Mouse (Mus musculus) stomach, embryonic 16.5 days (tissue): ENCODE data around the gene Lzts2. TPM values are rescaled to one million over a fixed set of nuclear protein-coding genes. Genes with fewer than 3 reads are reported as not detected.
A peak's percentile ranks its signal among the peaks of the same experiment; 100 is the strongest.

Experiments used
- ATAC-seq: fragments of 200-750 bp; cut with Nextera tagmentation; 2 replicates; pipeline ENCODE4 v1.8.0; 2017; ENCODE audit warnings: moderate number of reproducible peaks, moderate TSS enrichment; ENCODE audit not compliant: insufficient read depth, low FRiP score
- H3K27ac ChIP-seq: fragments of 300-500 bp; sonication (generic); 2 replicates; pipeline ENCODE4 v1.5.1; 2014; ENCODE audit warnings: low read length
- H3K27me3 ChIP-seq: fragments of 300-500 bp; sonication (generic); 2 replicates; pipeline ENCODE4 v1.6.1; 2014; ENCODE audit warnings: low read length, control low read depth, mixed read lengths; ENCODE audit not compliant: control insufficient read depth, insufficient read depth
- H3K36me3 ChIP-seq: fragments of 300-500 bp; sonication (generic); 2 replicates; pipeline ENCODE4 v1.6.1; 2014; ENCODE audit warnings: low read length; ENCODE audit not compliant: control insufficient read depth, insufficient read depth
- H3K4me1 ChIP-seq: fragments of 300-500 bp; sonication (generic); 2 replicates; pipeline ENCODE4 v1.6.1; 2014; ENCODE audit warnings: low read length, control low read depth, mixed read lengths; ENCODE audit not compliant: control insufficient read depth, insufficient read depth
- H3K4me2 ChIP-seq: fragments of 300-500 bp; sonication (generic); 2 replicates; pipeline ENCODE4 v1.6.1; 2014; ENCODE audit warnings: low read depth, low read length, mixed read lengths
- H3K4me3 ChIP-seq: fragments of 300-500 bp; sonication (generic); replicated peaks from 2 replicates; pipeline ENCODE4 v1.5.1; 2014; ENCODE audit warnings: mild to moderate bottlenecking, low read length
- H3K9ac ChIP-seq: fragments of 300-500 bp; sonication (generic); 2 replicates; pipeline ENCODE4 v1.6.1; 2014; ENCODE audit warnings: low read length
- H3K9me3 ChIP-seq: fragments of 300-500 bp; sonication (generic); replicated peaks from 2 replicates; pipeline ENCODE4 v1.6.1; 2016; ENCODE audit warnings: low read length, control low read depth; ENCODE audit not compliant: control insufficient read depth
- WGBS: fragments of 180-500 bp; shearing (Covaris S2); extraction: QIAGEN DNeasy Blood & Tissue Kit; methylation state at CpG from one replicate; pipeline ENCODE4 v1.1.7; 2014; 5-methylcytosine and 5-hydroxymethylcytosine counted together
- polyA plus RNA-seq: library from polyadenylated mRNA; unstranded; fragments of >200 nt; fragmentation: Nextera tagmentation; extraction: Ambion mirVana; gene quantifications from 2 replicates; pipeline ENCODE4 v1.2.1, GENCODE M21; 2015

Gene Lzts2
- polyA plus RNA-seq, 1 experiment from 2014 or later: 36.0 TPM

- no peaks in the 10 kb centered on the region for H3K36me3 ChIP-seq
- WGBS: 43% methylated on average over 13 of the region's 13 CpGs
- peaks cover 4% of the 10 kb centered on the region for H3K27me3 ChIP-seq
Observed at GRCm38 (mm10) chr19:45040214-45040613, 26.0 kb downstream of the Lzts2 start.

GRCm38 (mm10) chr19:45044389-45044927 is 30.2 kb downstream of the Lzts2 start:
- no peak for ATAC-seq
- H3K4me2 ChIP-seq: no peak overlapping the region
- H3K4me3 ChIP-seq: no peak overlapping the region
- no peak overlapping the region for H3K9ac ChIP-seq
- 68% methylated on average over 11 of the region's 11 CpGs for WGBS
- no peaks in the 10 kb centered on the region for H3K36me3 ChIP-seq
- H3K27ac ChIP-seq: no peak overlapping the region
- H3K9me3 ChIP-seq: no peaks in the 10 kb centered on the region
- H3K27me3 ChIP-seq: peaks cover 9% of the 10 kb centered on the region
- peaks cover 21% of the 10 kb centered on the region; the same call in 1 of the 2 replicates for H3K4me1 ChIP-seq

More at GRCm38 (mm10) chr19:45040214-45040613, 26.0 kb downstream of the Lzts2 start:
- no peak overlapping the region for H3K4me2 ChIP-seq
- ATAC-seq: no peak
- H3K27ac ChIP-seq: no peak overlapping the region
- no peak overlapping the region for H3K9ac ChIP-seq
- H3K9me3 ChIP-seq: no peaks in the 10 kb centered on the region
- no peak overlapping the region for H3K4me3 ChIP-seq
- H3K4me1 ChIP-seq: no peaks in the 10 kb centered on the region

- H3K36me3 ChIP-seq: no peaks in the 10 kb centered on the region
- H3K4me2 ChIP-seq: no peak overlapping the region
- no peak overlapping the region for H3K27ac ChIP-seq
- H3K4me3 ChIP-seq: no peak overlapping the region
- peaks cover 21% of the 10 kb centered on the region; the same call in 1 of the 2 replicates for H3K4me1 ChIP-seq
- WGBS: 36% methylated on average over 15 of the region's 15 CpGs
- H3K9ac ChIP-seq: no peak overlapping the region
- no peaks in the 10 kb centered on the region for H3K9me3 ChIP-seq
- peaks cover 9% of the 10 kb centered on the region for H3K27me3 ChIP-seq
- no peak for ATAC-seq
Observed at GRCm38 (mm10) chr19:45045236-45045635, 31.0 kb downstream of the Lzts2 start.

- H3K4me1 ChIP-seq: peaks cover 21% of the 10 kb centered on the region; the same call in 1 of the 2 replicates
- peaks cover 9% of the 10 kb centered on the region for H3K27me3 ChIP-seq
- no peak within 1 kb of the TSS for H3K27ac ChIP-seq
- peak within 1 kb of the TSS; percentile 62 for H3K4me3 ChIP-seq
- ATAC-seq: no peak
- no peaks in the 10 kb centered on the region for H3K9me3 ChIP-seq
- H3K9ac ChIP-seq: peak within 1 kb of the TSS; percentile 77
- peak within 1 kb of the TSS; percentile 71 for H3K4me2 ChIP-seq
- no peaks in the 10 kb centered on the region for H3K36me3 ChIP-seq
- WGBS: 74% methylated on average over 5 of the region's 5 CpGs
Observed at GRCm38 (mm10) chr19:45045651-45046050, 31.4 kb downstream of the Lzts2 start, which contains the start of gene Pdzd7. Pdzd7 (minus strand) TSS chr19:45045717.

GRCm38 (mm10) chr19:45046523-45047321 is 32.5 kb downstream of the Lzts2 start:
- H3K4me1 ChIP-seq: peaks cover 21% of the 10 kb centered on the region; the same call in 1 of the 2 replicates
- H3K4me3 ChIP-seq: peak overlapping the region; percentile 62
- H3K27me3 ChIP-seq: peaks cover 6% of the 10 kb centered on the region
- H3K9ac ChIP-seq: peak overlapping the region; percentile 77
- WGBS: 1% methylated on average over 34 of the region's 34 CpGs
- ATAC-seq: peak; percentile 49; the same call in 1 of the 2 replicates
- H3K4me2 ChIP-seq: peak overlapping the region; percentile 71
- no peaks in the 10 kb centered on the region for H3K9me3 ChIP-seq
- H3K27ac ChIP-seq: peak overlapping the region; percentile 97
- H3K36me3 ChIP-seq: no peaks in the 10 kb centered on the region

GRCm38 (mm10) chr19:45047417-45047934 is 33.3 kb downstream of the Lzts2 start, which contains the start of gene Sfxn3:
Sfxn3 (plus strand) TSS chr19:45047503.
- peak; percentile 88 for ATAC-seq
- Histone ChIP-seq H3K9ac (peak within 1 kb of the TSS; percentile 77), H3K9me3 (no peaks in the 10 kb centered on the region), H3K36me3 (0 out of 2 replicates have a peak, but pooled peaks cover under 1% of the 10 kb centered on the region), H3K4me2 (peak within 1 kb of the TSS; percentile 71), H3K4me1 (peaks cover 21% of the 10 kb centered on the region; the same call in 1 of the 2 replicates), H3K27ac (peak within 1 kb of the TSS; percentile 97), H3K4me3 (peak within 1 kb of the TSS; percentile 62), H3K27me3 (peaks cover 6% of the 10 kb centered on the region)
- under 1% methylated on average over 26 of the region's 26 CpGs for WGBS

- Histone ChIP-seq H3K36me3 (0 out of 2 replicates have a peak, but pooled peaks cover 5% of the 10 kb centered on the region), H3K27me3 (peaks cover 6% of the 10 kb centered on the region), H3K4me1 (peaks cover 21% of the 10 kb centered on the region; the same call in 1 of the 2 replicates), H3K27ac (peak overlapping the region; percentile 97), H3K9me3 (no peaks in the 10 kb centered on the region), H3K4me2 (peak overlapping the region; percentile 71), H3K4me3 (peak overlapping the region; percentile 62), H3K9ac (peak overlapping the region; percentile 77)
- WGBS: 10% methylated on average over 11 of the region's 11 CpGs
- ATAC-seq: peak; percentile 85
Observed at GRCm38 (mm10) chr19:45047935-45048643, 33.9 kb downstream of the Lzts2 start.

GRCm38 (mm10) chr19:45048644-45049365 is 34.6 kb downstream of the Lzts2 start:
- Histone ChIP-seq H3K36me3 (0 out of 2 replicates have a peak, but pooled peaks cover 5% of the 10 kb centered on the region), H3K9ac (peak overlapping the region; percentile 77)

More at GRCm38 (mm10) chr19:45048644-45049365, 34.6 kb downstream of the Lzts2 start:
- 67% methylated on average over 12 of the region's 12 CpGs for WGBS
- no peak for ATAC-seq
- Histone ChIP-seq H3K4me2 (peak overlapping the region; percentile 71), H3K4me1 (peaks cover 21% of the 10 kb centered on the region; the same call in 1 of the 2 replicates), H3K27ac (peak overlapping the region; percentile 97), H3K27me3 (peaks cover 6% of the 10 kb centered on the region; the same call in 1 of the 2 replicates), H3K4me3 (peak overlapping the region; percentile 62), H3K9me3 (no peaks in the 10 kb centered on the region)
